Mouse (Mus musculus): ENCODE results near the gene Mypop.

Mypop gene

GRCm38 (mm10) chr7:18990601-18991295, at the start of gene Mypop:
TSS of gene Mypop (plus strand) at chr7:18991245.
- DNase-seq (ENCODE audit: low spot score), result peak; percentile 100

- DNase-seq (ENCODE audit: low spot score), result no peak
These were observed 48.7 kb upstream of the Mypop start for GRCm38 (mm10) chr7:18942376-18942775.

- DNase-seq (ENCODE audit: low spot score), result no peak
These were observed 48.2 kb upstream of the Mypop start for GRCm38 (mm10) chr7:18942815-18943214.

GRCm38 (mm10) chr7:18948151-18948550, 42.9 kb upstream of the Mypop start:
- DNase-seq (ENCODE audit: low spot score), result no peak

GRCm38 (mm10) chr7:18949781-18950522, 41.1 kb upstream of the Mypop start:
- DNase-seq (ENCODE audit: low spot score), result no peak

GRCm38 (mm10) chr7:18950523-18951315, 40.3 kb upstream of the Mypop start:
- no peak for DNase-seq (ENCODE audit: low spot score)

- peak; percentile 47 for DNase-seq (ENCODE audit: low spot score)
These were observed 39.6 kb upstream of the Mypop start for GRCm38 (mm10) chr7:18951397-18951796.

GRCm38 (mm10) chr7:18957569-18958383, 33.3 kb upstream of the Mypop start:
- DNase-seq (ENCODE audit: low spot score), result peak; percentile 11

- DNase-seq (ENCODE audit: low spot score), result no peak
These were observed 32.7 kb upstream of the Mypop start for GRCm38 (mm10) chr7:18958384-18958766.

- no peak for DNase-seq (ENCODE audit: low spot score)
These were observed 31.6 kb upstream of the Mypop start for GRCm38 (mm10) chr7:18959446-18959845.

- no peak for DNase-seq (ENCODE audit: low spot score)
These were observed 28.8 kb upstream of the Mypop start for GRCm38 (mm10) chr7:18962171-18962792.

GRCm38 (mm10) chr7:18962795-18963194, 28.2 kb upstream of the Mypop start:
- no peak for DNase-seq (ENCODE audit: low spot score)

GRCm38 (mm10) chr7:18963294-18963843, 27.7 kb upstream of the Mypop start:
- no peak for DNase-seq (ENCODE audit: low spot score)

- no peak for DNase-seq (ENCODE audit: low spot score)
These were observed 25.7 kb upstream of the Mypop start for GRCm38 (mm10) chr7:18965312-18965711.

GRCm38 (mm10) chr7:18967603-18968002, 23.4 kb upstream of the Mypop start:
- DNase-seq (ENCODE audit: low spot score), result no peak

GRCm38 (mm10) chr7:18970956-18971355, 20.1 kb upstream of the Mypop start:
- DNase-seq (ENCODE audit: low spot score), result no peak

- no peak for DNase-seq (ENCODE audit: low spot score)
These were observed 12.7 kb upstream of the Mypop start for GRCm38 (mm10) chr7:18978381-18978780.

- no peak for DNase-seq (ENCODE audit: low spot score)
These were observed 4.5 kb upstream of the Mypop start for GRCm38 (mm10) chr7:18986503-18986902.

GRCm38 (mm10) chr7:18987100-18987499, 3.9 kb upstream of the Mypop start, which contains the start of gene Nanos2:
TSS of gene Nanos2 (plus strand) at chr7:18987400.
- DNase-seq (ENCODE audit: low spot score), result no peak

- DNase-seq (ENCODE audit: low spot score), result no peak
These were observed 3.3 kb upstream of the Mypop start for GRCm38 (mm10) chr7:18987747-18988146.

GRCm38 (mm10) chr7:18988780-18989179, 2.3 kb upstream of the Mypop start:
- no peak for DNase-seq (ENCODE audit: low spot score)
